Mouse (Mus musculus): ENCODE results near the gene Tbc1d2. TPM values are rescaled to one million over a fixed set of nuclear protein-coding genes. Genes with fewer than 3 reads are reported as not detected.

Gene Tbc1d2
- polyA plus RNA-seq, 2 experiments = 0.39 to 0.44 TPM

GRCm38 (mm10) chr4:46564247-46564646, 85.8 kb downstream of the Tbc1d2 start:
- 27% methylated on average over 4 of the region's 4 CpGs for WGBS (ENCODE audit: insufficient replicate concordance)
- Histone ChIP-seq H3K36me3 (replicated peaks; ENCODE audit: control insufficient read depth, insufficient read depth, low read depth) (no peaks in the 10 kb centered on the region), H3K27me3 (ENCODE audit: control insufficient read depth, insufficient read depth, low read length) (no peaks in the 10 kb centered on the region), H3K4me1 (replicated peaks; ENCODE audit: control insufficient read depth in 2 of 2, insufficient read depth in 2 of 2, low read length in 1 of 2) (peaks cover under 1 to 21% of the 10 kb centered on the region in 2 experiments; a peak in 2 of 4 replicates), H3K9me3 (ENCODE audit: control insufficient read depth, low read length) (no peaks in the 10 kb centered on the region), H3K4me2 (ENCODE audit: low read depth) (peak overlapping the region; percentile 28; the same call in 1 of the 2 replicates), H3K4me3 (ENCODE audit: insufficient read depth in 1 of 2, low read depth in 2 of 2, low read length in 2 of 2) (no peak overlapping the region), H3K9ac (replicated peaks) (no peak overlapping the region), H3K27ac (no peak overlapping the region)
- TF ChIP-seq EP300 (IDR thresholded peaks at IDR 0.05; ENCODE audit: low read depth) (no peak), CTCF (IDR thresholded peaks at IDR 0.05; ENCODE audit: low read depth) (no peak)
- ATAC-seq (ENCODE audit: insufficient read depth) (no peak), DNase-seq (ENCODE audit: low read depth in 3 of 3, low spot score in 3 of 3) (no peak)

- WGBS (ENCODE audit: insufficient replicate concordance) = 10% methylated on average over 10 of the region's 10 CpGs
- TF ChIP-seq EP300 (IDR thresholded peaks at IDR 0.05; ENCODE audit: low read depth) (no peak), CTCF (IDR thresholded peaks at IDR 0.05; ENCODE audit: low read depth) (no peak)
- peak overlapping the region; percentile 28; the same call in 1 of the 2 replicates for H3K4me2 ChIP-seq (ENCODE audit: low read depth)
- no peak overlapping the region for H3K4me3 ChIP-seq (ENCODE audit: insufficient read depth in 1 of 2, low read depth in 2 of 2, low read length in 2 of 2)
- H3K4me1 ChIP-seq (replicated peaks; ENCODE audit: control insufficient read depth in 2 of 2, insufficient read depth in 2 of 2, low read length in 1 of 2) = peaks cover 3 to 25% of the 10 kb centered on the region in 2 experiments; a peak in 2 of 4 replicates
- ATAC-seq (ENCODE audit: insufficient read depth) (peak; percentile 67; the same call in 1 of the 2 replicates), DNase-seq (ENCODE audit: low read depth in 3 of 3, low spot score in 3 of 3) (peak in 2 of 3 experiments; percentile 39 to 42)
- H3K27me3 ChIP-seq (ENCODE audit: control insufficient read depth, insufficient read depth, low read length) = no peaks in the 10 kb centered on the region
- no peaks in the 10 kb centered on the region for H3K9me3 ChIP-seq (ENCODE audit: control insufficient read depth, low read length)
- H3K27ac ChIP-seq = no peak overlapping the region
- H3K9ac ChIP-seq (replicated peaks) = no peak overlapping the region
- H3K36me3 ChIP-seq (replicated peaks; ENCODE audit: control insufficient read depth, insufficient read depth, low read depth) = no peaks in the 10 kb centered on the region
Observed at GRCm38 (mm10) chr4:46563847-46564246, 86.2 kb downstream of the Tbc1d2 start.

GRCm38 (mm10) chr4:46562841-46563240, 87.2 kb downstream of the Tbc1d2 start:
- Histone ChIP-seq H3K4me2 (ENCODE audit: low read depth) (no peak overlapping the region), H3K4me1 (replicated peaks; ENCODE audit: control insufficient read depth in 2 of 2, insufficient read depth in 2 of 2, low read length in 1 of 2) (peaks cover 3 to 32% of the 10 kb centered on the region in 2 experiments; a peak in 2 of 4 replicates), H3K4me3 (ENCODE audit: insufficient read depth in 1 of 2, low read depth in 2 of 2, low read length in 2 of 2) (no peak overlapping the region), H3K9ac (replicated peaks) (no peak overlapping the region), H3K9me3 (ENCODE audit: control insufficient read depth, low read length) (no peaks in the 10 kb centered on the region), H3K27me3 (ENCODE audit: control insufficient read depth, insufficient read depth, low read length) (no peaks in the 10 kb centered on the region), H3K27ac (no peak overlapping the region), H3K36me3 (replicated peaks; ENCODE audit: control insufficient read depth, insufficient read depth, low read depth) (no peaks in the 10 kb centered on the region)
- ATAC-seq (ENCODE audit: insufficient read depth) (no peak), DNase-seq (ENCODE audit: low read depth in 3 of 3, low spot score in 3 of 3) (no peak)
- TF ChIP-seq CTCF (IDR thresholded peaks at IDR 0.05; ENCODE audit: low read depth) = no peak
- TF ChIP-seq EP300 (IDR thresholded peaks at IDR 0.05; ENCODE audit: low read depth) = no peak
- 84% methylated on average over 14 of the region's 14 CpGs for WGBS (ENCODE audit: insufficient replicate concordance)

GRCm38 (mm10) chr4:46562037-46562436, 88.0 kb downstream of the Tbc1d2 start:
- Histone ChIP-seq H3K9ac (replicated peaks) (no peak overlapping the region), H3K36me3 (replicated peaks; ENCODE audit: control insufficient read depth, insufficient read depth, low read depth) (no peaks in the 10 kb centered on the region), H3K9me3 (ENCODE audit: control insufficient read depth, low read length) (no peaks in the 10 kb centered on the region), H3K4me3 (ENCODE audit: insufficient read depth in 1 of 2, low read depth in 2 of 2, low read length in 2 of 2) (no peak overlapping the region), H3K27ac (no peak overlapping the region), H3K27me3 (ENCODE audit: control insufficient read depth, insufficient read depth, low read length) (no peaks in the 10 kb centered on the region), H3K4me2 (ENCODE audit: low read depth) (no peak overlapping the region), H3K4me1 (replicated peaks; ENCODE audit: control insufficient read depth in 2 of 2, insufficient read depth in 2 of 2, low read length in 1 of 2) (peaks cover 3 to 34% of the 10 kb centered on the region in 2 experiments; a peak in 2 of 4 replicates)
- WGBS (ENCODE audit: insufficient replicate concordance) = 14% methylated on average over 5 of the region's 5 CpGs
- no peak for DNase-seq (ENCODE audit: low read depth in 3 of 3, low spot score in 3 of 3)
- ATAC-seq (ENCODE audit: insufficient read depth) = no peak
- TF ChIP-seq CTCF (IDR thresholded peaks at IDR 0.05; ENCODE audit: low read depth) (no peak), EP300 (IDR thresholded peaks at IDR 0.05; ENCODE audit: low read depth) (no peak)

GRCm38 (mm10) chr4:46560069-46560705, 89.8 kb downstream of the Tbc1d2 start:
- no peak overlapping the region for H3K4me2 ChIP-seq (ENCODE audit: low read depth)
- 71% methylated on average over 14 of the region's 14 CpGs for WGBS (ENCODE audit: insufficient replicate concordance)
- no peaks in the 10 kb centered on the region for H3K27me3 ChIP-seq (ENCODE audit: control insufficient read depth, insufficient read depth, low read length)
- TF ChIP-seq EP300 (IDR thresholded peaks at IDR 0.05; ENCODE audit: low read depth) (no peak), CTCF (IDR thresholded peaks at IDR 0.05; ENCODE audit: low read depth) (no peak)
- H3K9ac ChIP-seq (replicated peaks) = no peak overlapping the region
- H3K4me3 ChIP-seq (ENCODE audit: insufficient read depth in 1 of 2, low read depth in 2 of 2, low read length in 2 of 2) = no peak overlapping the region
- H3K27ac ChIP-seq = no peak overlapping the region
- H3K36me3 ChIP-seq (replicated peaks; ENCODE audit: control insufficient read depth, insufficient read depth, low read depth) = no peaks in the 10 kb centered on the region
- no peak for DNase-seq (ENCODE audit: low read depth in 3 of 3, low spot score in 3 of 3)
- H3K9me3 ChIP-seq (ENCODE audit: control insufficient read depth, low read length) = no peaks in the 10 kb centered on the region
- no peak for ATAC-seq (ENCODE audit: insufficient read depth)
- peaks cover 3 to 30% of the 10 kb centered on the region in 2 experiments; a peak in 2 of 4 replicates for H3K4me1 ChIP-seq (replicated peaks; ENCODE audit: control insufficient read depth in 2 of 2, insufficient read depth in 2 of 2, low read length in 1 of 2)
